Mouse (Mus musculus) CH12.LX (cell line): ENCODE measurements at regions not wholly inside any gene's neighbourhood (a gene's known extent, or its start where the extent isn't known, plus 50 kb on each side); places are given as distances from the start of the nearest gene placed in this dataset.

Experiments used
- DNase-seq: peaks from one replicate; pipeline ENCODE4 v3.0.0-alpha.2; 2013; ENCODE audit errors: extremely low read depth
- H3K27ac ChIP-seq: 2 replicates; pipeline ENCODE4 v1.5.1; 2012; ENCODE audit warnings: low read depth, mild to moderate bottlenecking, control low read depth, moderate library complexity; ENCODE audit not compliant: insufficient read depth
- H3K27me3 ChIP-seq: replicated peaks from 2 replicates; pipeline ENCODE3; 2012; ENCODE audit warnings: inconsistent platforms
- H3K36me3 ChIP-seq, 2 experiments: replicated peaks in 1 of 2; 2 replicates each; pipeline versions ENCODE3 to v1.6.1; 2012; ENCODE audit warnings: inconsistent platforms in 1 of 2, low read length in 1 of 2, mild to moderate bottlenecking in 1 of 2, mixed read lengths in 1 of 2, moderate library complexity in 1 of 2; ENCODE audit not compliant: control insufficient read depth in 1 of 2, insufficient read depth in 1 of 2
- H3K4me1 ChIP-seq, 2 experiments: 2 replicates each; pipeline ENCODE4 v1.6.1; 2012; ENCODE audit warnings: inconsistent platforms in 1 of 2, moderate library complexity in 1 of 2; ENCODE audit not compliant: insufficient read depth in 2 of 2, control insufficient read depth in 1 of 2
- H3K4me2 ChIP-seq: 2 replicates; pipeline ENCODE4 v1.6.1; 2012; ENCODE audit warnings: low read depth, mild to moderate bottlenecking, control low read depth; ENCODE audit not compliant: poor library complexity, insufficient read depth, severe bottlenecking
- H3K4me3 ChIP-seq, 3 experiments: fragments of 150-350 bp in 1 of 3; sonication (generic) in 1 of 3; replicated peaks in 1 of 3; 2 replicates each; pipeline versions ENCODE3 to v1.5.1; 2011 to 2012; ENCODE audit warnings: low read depth in 2 of 3, low read length in 2 of 3, mild to moderate bottlenecking in 2 of 3, moderate library complexity in 2 of 3, control low read depth in 1 of 3, improper control_type of control experiment in 1 of 3, inconsistent platforms in 1 of 3, mixed read lengths in 1 of 3; ENCODE audit not compliant: poor library complexity in 1 of 3
- H3K79me2 ChIP-seq: replicated peaks from 2 replicates; pipeline ENCODE4 v1.6.1; 2012; ENCODE audit warnings: mild to moderate bottlenecking, moderate library complexity; ENCODE audit not compliant: control insufficient read depth, poor library complexity, insufficient read depth, severe bottlenecking; ENCODE audit errors: extremely low read depth
- H3K9ac ChIP-seq: 2 replicates; pipeline ENCODE4 v1.6.1; 2012; ENCODE audit warnings: low read depth, mild to moderate bottlenecking, control low read depth, moderate library complexity; ENCODE audit not compliant: insufficient read depth
- H3K9me3 ChIP-seq: replicated peaks from 2 replicates; pipeline ENCODE3; 2012; ENCODE audit warnings: low read length, inconsistent platforms, mixed read lengths
- CHD1 ChIP-seq: IDR thresholded peaks from 2 replicates; pipeline ENCODE4 v1.6.1; 2012; ENCODE audit warnings: low read depth, low read length, improper control_type of control experiment, inconsistent platforms
- CHD2 ChIP-seq: IDR thresholded peaks from 2 replicates; pipeline ENCODE4 v1.6.1; 2011; ENCODE audit warnings: low read length, improper control_type of control experiment
- CTCF ChIP-seq, 2 experiments: IDR thresholded peaks in 1 of 2; conservative IDR thresholded peaks in 1 of 2; 2 replicates each; pipeline ENCODE4 v1.5.1; 2011 to 2012; ENCODE audit warnings: low read depth in 2 of 2, low read length in 2 of 2, improper control_type of control experiment in 1 of 2, inconsistent platforms in 1 of 2, mild to moderate bottlenecking in 1 of 2, moderate library complexity in 1 of 2
- GABPA ChIP-seq: IDR thresholded peaks from 2 replicates; pipeline ENCODE4 v1.6.1; 2012; ENCODE audit warnings: low read depth, low read length, improper control_type of control experiment, inconsistent platforms; ENCODE audit not compliant: insufficient replicate concordance
- HCFC1 ChIP-seq: IDR thresholded peaks from 2 replicates; pipeline ENCODE4 v1.6.1; 2012; ENCODE audit warnings: low read depth, mild to moderate bottlenecking, inconsistent platforms, low read length, improper control_type of control experiment
- IRF4 ChIP-seq: IDR thresholded peaks from 2 replicates; pipeline ENCODE4 v1.6.1; 2014; ENCODE audit warnings: low read depth, mild to moderate bottlenecking, inconsistent platforms, low read length, improper control_type of control experiment
- JUND ChIP-seq: conservative IDR thresholded peaks from 2 replicates; pipeline ENCODE4 v1.6.1; 2011; ENCODE audit warnings: low read depth, low read length, improper control_type of control experiment
- KAT2A ChIP-seq: IDR thresholded peaks from 2 replicates; pipeline ENCODE4 v1.6.1; 2012; ENCODE audit warnings: low read length, improper control_type of control experiment, inconsistent platforms; ENCODE audit not compliant: insufficient replicate concordance
- MAFK ChIP-seq: IDR thresholded peaks from 2 replicates; pipeline ENCODE4 v1.6.1; 2011; ENCODE audit warnings: low read length, improper control_type of control experiment; ENCODE audit not compliant: insufficient replicate concordance
- NRF1 ChIP-seq: IDR thresholded peaks from 2 replicates; pipeline ENCODE4 v1.6.1; 2014; ENCODE audit warnings: low read depth, mild to moderate bottlenecking, inconsistent platforms, low read length, improper control_type of control experiment, moderate library complexity
- RAD21 ChIP-seq: IDR thresholded peaks from 2 replicates; pipeline ENCODE4 v1.6.1; 2011; ENCODE audit warnings: low read depth, mild to moderate bottlenecking, low read length, improper control_type of control experiment, moderate library complexity
- SMC3 ChIP-seq: IDR thresholded peaks from 2 replicates; pipeline ENCODE4 v1.6.1; 2011; ENCODE audit warnings: low read depth, low read length, improper control_type of control experiment
- TBP ChIP-seq: conservative IDR thresholded peaks from 2 replicates; pipeline ENCODE4 v1.6.1; 2011; ENCODE audit warnings: low read depth, low read length, improper control_type of control experiment
- UBTF ChIP-seq: IDR thresholded peaks from 2 replicates; pipeline ENCODE4 v1.6.1; 2012; ENCODE audit warnings: low read depth, mild to moderate bottlenecking, inconsistent platforms, low read length, improper control_type of control experiment, moderate library complexity
- USF2 ChIP-seq: conservative IDR thresholded peaks from 2 replicates; pipeline ENCODE4 v1.6.1; 2011; ENCODE audit warnings: low read depth, low read length, improper control_type of control experiment
- ZKSCAN1 ChIP-seq: IDR thresholded peaks from 2 replicates; pipeline ENCODE4 v1.6.1; 2012; ENCODE audit warnings: low read depth, inconsistent platforms, low read length, improper control_type of control experiment, borderline replicate concordance
- ZMIZ1 ChIP-seq: IDR thresholded peaks from 2 replicates; pipeline ENCODE4 v1.6.1; 2012; ENCODE audit warnings: low read depth, mild to moderate bottlenecking, inconsistent platforms, low read length, improper control_type of control experiment
- ZNF384 ChIP-seq: IDR thresholded peaks from 2 replicates; pipeline ENCODE4 v1.6.1; 2012; ENCODE audit warnings: low read depth, low read length, improper control_type of control experiment, inconsistent platforms
- dilution Hi-C: fragments of 300-500 bp; cut with MboI; formaldehyde crosslinking; loops from 2 replicates; pipeline ENCODE4 v1.14.3; 2020; ENCODE audit warnings: low sequenced_read_pairs; ENCODE audit not compliant: extremely low pct_unique_long_range_greater_than_20kb, extremely low pct_ligation_motif_present
- in situ Hi-C: fragments of 300-500 bp; cut with MboI; formaldehyde crosslinking; loops from 3 replicates; pipeline ENCODE4 v1.14.3; 2019; ENCODE audit warnings: low sequenced_read_pairs, low pct_ligation_motif_present, low pct_unique_long_range_greater_than_20kb, mixed read lengths

GRCm38 (mm10) chr1:96423481-96423880, 448.5 kb downstream of the Slco4c1 start:
- Histone ChIP-seq H3K27ac (no peak overlapping the region), H3K36me3 (no peaks in the 10 kb centered on the region), H3K4me2 (no peak overlapping the region), H3K79me2 (no peaks in the 10 kb centered on the region), H3K9me3 (no peaks in the 10 kb centered on the region), H3K9ac (no peak overlapping the region)
- no peak for DNase-seq
- no peak for TF ChIP-seq MAFK
- no peak for TF ChIP-seq KAT2A
- no peak for TF ChIP-seq ZMIZ1
- TF ChIP-seq HCFC1: no peak
- no peak for TF ChIP-seq ZNF384
- TF ChIP-seq NRF1: no peak
- no peak for TF ChIP-seq CTCF (conservative IDR thresholded peaks at IDR 0.05 in 1 of 2, IDR thresholded peaks at IDR 0.05 in 1 of 2; ENCODE audit: low read depth in 2 of 2, low read length in 2 of 2)
- TF ChIP-seq ZKSCAN1: no peak
- no peak for TF ChIP-seq JUND
- TF ChIP-seq RAD21: no peak
- no peak for TF ChIP-seq UBTF
- TF ChIP-seq SMC3: no peak
- TF ChIP-seq USF2: no peak
- no peak for TF ChIP-seq CHD2
- no peak for TF ChIP-seq GABPA
- TF ChIP-seq TBP: no peak
- TF ChIP-seq, all 38 proteins: peak for 0
- dilution Hi-C loops (no loop called here), in situ Hi-C loops (no loop called here)
- H3K4me1 ChIP-seq: no peaks in the 10 kb centered on the region
- no peak overlapping the region for H3K4me3 ChIP-seq
- H3K27me3 ChIP-seq: no peaks in the 10 kb centered on the region

GRCm38 (mm10) chr1:96410837-96411612, 460.9 kb downstream of the Slco4c1 start:
- dilution Hi-C loops (no loop called here), in situ Hi-C loops (no loop called here)
- Histone ChIP-seq H3K9me3 (no peaks in the 10 kb centered on the region), H3K36me3 (no peaks in the 10 kb centered on the region), H3K4me2 (no peak overlapping the region), H3K4me3 (no peak overlapping the region), H3K4me1 (no peaks in the 10 kb centered on the region), H3K9ac (no peak overlapping the region), H3K27ac (no peak overlapping the region), H3K79me2 (no peaks in the 10 kb centered on the region), H3K27me3 (no peaks in the 10 kb centered on the region)
- no peak for TF ChIP-seq KAT2A
- no peak for TF ChIP-seq CHD1
- no peak for TF ChIP-seq CTCF (conservative IDR thresholded peaks at IDR 0.05 in 1 of 2, IDR thresholded peaks at IDR 0.05 in 1 of 2; ENCODE audit: low read depth in 2 of 2, low read length in 2 of 2)
- no peak for TF ChIP-seq IRF4
- DNase-seq: no peak
